Comparison of ENCODE assay signal across 7 mouse cellular contexts in genomic region chr4:57567666-57568206, GRCm38 (mm10). TPM values are rescaled to one million over a fixed set of nuclear protein-coding genes. Genes with fewer than 3 reads are reported as not detected.
DNase-seq lines count a peak whose midpoint lies in the region; ATAC-seq and TF ChIP-seq lines count a peak whose summit lies in the region.

TSS of gene Pakap (plus strand) at chr4:57568179.

- H3K27ac ChIP-seq in heart, adult 2 months, result peak within 1 kb of the TSS; percentile 91
- H3K27ac ChIP-seq in liver, embryonic 12.5 days, result no peak within 1 kb of the TSS
- peak within 1 kb of the TSS; percentile 66; the same call in 1 of the 2 replicates for H3K27ac ChIP-seq in neural tube, embryonic 14.5 days (ENCODE audit: low read depth, low read length)

- WGBS in heart, adult 2 months, result under 1% methylated on average over 49 of the region's 51 CpGs
- WGBS in liver, embryonic 12.5 days (ENCODE audit: insufficient replicate concordance), result 2% methylated on average over 51 of the region's 51 CpGs
- under 1% methylated on average over 28 of the region's 51 CpGs for WGBS in neural tube, embryonic 14.5 days

- TF ChIP-seq CTCF in heart, adult 2 months (IDR thresholded peaks at IDR 0.05), result peak; percentile 11; the same call in 1 of the 2 replicates

- no peaks in the 10 kb centered on the region for H3K27me3 ChIP-seq in heart, adult 2 months (ENCODE audit: control insufficient read depth, insufficient read depth, low read length)
- peaks cover 30% of the 10 kb centered on the region for H3K27me3 ChIP-seq in liver, embryonic 12.5 days (replicated peaks)
- no peaks in the 10 kb centered on the region for H3K27me3 ChIP-seq in neural tube, embryonic 14.5 days (ENCODE audit: control insufficient read depth, insufficient read depth, low read length)

- no peak for ATAC-seq in liver, embryonic 12.5 days
- ATAC-seq in neural tube, embryonic 14.5 days (ENCODE audit: low read depth), result peak; percentile 91

- H3K4me3 ChIP-seq in heart, adult 2 months, result peak within 1 kb of the TSS; percentile 61
- peak within 1 kb of the TSS; percentile 44 for H3K4me3 ChIP-seq in liver, embryonic 12.5 days
- H3K4me3 ChIP-seq in neural tube, embryonic 14.5 days (ENCODE audit: low read depth, low read length), result peak within 1 kb of the TSS; percentile 53

- no peak for TF ChIP-seq EP300 in heart, adult 2 months (IDR thresholded peaks at IDR 0.05; ENCODE audit: insufficient read depth, low read depth, low read length)

- no peaks in the 10 kb centered on the region; the same call in 1 of the 2 replicates for H3K36me3 ChIP-seq in heart, adult 2 months (ENCODE audit: control insufficient read depth, insufficient read depth, low read length)
- H3K36me3 ChIP-seq in liver, embryonic 12.5 days, result no peaks in the 10 kb centered on the region
- no peaks in the 10 kb centered on the region for H3K36me3 ChIP-seq in neural tube, embryonic 14.5 days (ENCODE audit: control insufficient read depth, insufficient read depth, low read length)

- peaks cover 12% of the 10 kb centered on the region for H3K4me1 ChIP-seq in heart, adult 2 months (ENCODE audit: control insufficient read depth, insufficient read depth, low read length)
- no peaks in the 10 kb centered on the region for H3K4me1 ChIP-seq in liver, embryonic 12.5 days
- 0 out of 2 replicates have a peak, but pooled peaks cover 3% of the 10 kb centered on the region for H3K4me1 ChIP-seq in neural tube, embryonic 14.5 days (ENCODE audit: control insufficient read depth, insufficient read depth, low read length)

- TF ChIP-seq POLR2A in heart, adult 2 months (IDR thresholded peaks at IDR 0.05; ENCODE audit: insufficient read depth, low read depth, low read length), result no peak

- peak within 1 kb of the TSS; percentile 61 for H3K4me2 ChIP-seq in liver, embryonic 12.5 days
- peak within 1 kb of the TSS; percentile 86 for H3K4me2 ChIP-seq in neural tube, embryonic 14.5 days (ENCODE audit: low read depth, low read length)

- DNase-seq in adrenal gland, postnatal 14 days, result peak; percentile 88
- DNase-seq in embryo, embryonic 9.5 days (ENCODE audit: extremely low spot score), result peak; percentile 77
- DNase-seq in heart, adult 2 months, result peak; percentile 82 to 83
- DNase-seq in kidney, postnatal 10 days, result peak; percentile 73
- peak; percentile 44 for DNase-seq in thymus, postnatal 4 days

- H3K79me2 ChIP-seq in heart, adult 2 months (replicated peaks; ENCODE audit: control insufficient read depth, insufficient read depth, low read length), result peaks cover 3% of the 10 kb centered on the region

- no peaks in the 10 kb centered on the region for H3K9me3 ChIP-seq in liver, embryonic 12.5 days (replicated peaks)
- no peaks in the 10 kb centered on the region for H3K9me3 ChIP-seq in neural tube, embryonic 14.5 days (ENCODE audit: control insufficient read depth, low read length)

- intact Hi-C loops in heart, adult 2 months (cut with DNase I), result loop anchor here (2.0 kb wide), 1 partner anchor 25 kb away; no protein-coding TSS in a partner anchor

- peak within 1 kb of the TSS; percentile 88 for H3K9ac ChIP-seq in heart, adult 2 months (ENCODE audit: low read depth, low read length)
- peak within 1 kb of the TSS; percentile 41; the same call in 1 of the 2 replicates for H3K9ac ChIP-seq in liver, embryonic 12.5 days
- H3K9ac ChIP-seq in neural tube, embryonic 14.5 days (replicated peaks; ENCODE audit: low read depth, low read length), result peak within 1 kb of the TSS; percentile 68

RNA-seq across cellular contexts. Expression of gene Pakap, which starts in this region (rescaled TPM):
- total RNA-seq in adrenal gland, postnatal 14 days (2021), result 38.0 and 45.8 TPM in 2 replicates
- total RNA-seq in heart, adult 2 months (2021), result 10 to 100 TPM; 33.7 to 35.2 TPM
- 3.3 and 7.6 TPM in 2 replicates for polyA plus RNA-seq in heart, adult 2 months (2012; rRNA removed)
- polyA plus RNA-seq in liver, embryonic 12.5 days (2016; fragmentation: Nextera tagmentation; extraction: Ambion mirVana), result 1.9 and 2.1 TPM in 2 replicates
- 9.8 and 11.3 TPM in 2 replicates for polyA plus RNA-seq in neural tube, embryonic 14.5 days (2014; fragmentation: Nextera tagmentation; extraction: Ambion mirVana)
